Mouse (Mus musculus): ENCODE measurements at regions not wholly inside any gene's neighbourhood (a gene's known extent, or its start where the extent isn't known, plus 50 kb on each side); places are given as distances from the start of the nearest gene placed in this dataset.
"Not testable (repeated sequence)": the region's sequence is repeated elsewhere in the genome, so short reads cannot be mapped to it uniquely, and the experiment has no call there.

- DNase-seq, result no peak
Measured at GRCm38 (mm10) chr7:69167456-69167855, 418.4 kb upstream of the Arrdc4 start.

DNA sequence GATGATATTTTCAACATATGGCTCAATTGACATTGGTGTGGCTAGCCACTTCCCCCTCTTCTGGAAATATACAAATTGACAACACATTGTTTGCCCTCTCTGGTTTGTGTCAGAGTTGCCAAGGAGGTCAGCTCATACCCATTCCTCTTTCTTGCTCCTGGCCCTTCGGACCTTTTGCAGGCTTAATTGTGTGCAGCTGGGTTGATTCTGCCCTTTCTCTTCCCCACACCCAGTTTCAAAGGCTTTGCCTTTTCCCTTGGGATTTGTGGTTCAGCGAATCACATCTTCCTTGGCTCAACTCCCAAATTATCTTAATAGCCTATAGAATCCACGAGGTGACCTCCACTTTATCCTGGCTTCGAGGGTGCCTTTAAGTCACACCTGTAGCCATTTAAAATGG, 412.9 kb upstream of the Arrdc4 start:
- DNase-seq, result no peak

DNA sequence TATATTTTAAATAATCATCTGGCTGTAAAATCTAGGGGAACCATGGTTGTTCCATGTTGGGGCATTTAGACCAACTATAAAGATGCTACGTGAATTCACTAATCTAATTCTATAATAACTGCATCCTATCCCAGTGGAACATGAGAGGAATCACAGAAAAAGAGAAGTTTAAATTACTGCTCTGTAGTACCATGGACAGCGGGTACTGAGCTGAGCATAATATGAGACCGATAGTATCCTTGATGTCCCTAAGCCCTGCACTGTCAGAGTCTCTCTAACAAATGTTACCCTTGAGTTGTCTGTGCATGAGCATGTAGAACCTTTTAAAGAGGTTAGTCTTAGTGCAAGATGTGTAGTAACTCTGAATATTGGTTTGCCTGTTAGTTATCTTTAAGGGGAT, 393.3 kb upstream of the Arrdc4 start:
- DNase-seq, result no peak

DNA sequence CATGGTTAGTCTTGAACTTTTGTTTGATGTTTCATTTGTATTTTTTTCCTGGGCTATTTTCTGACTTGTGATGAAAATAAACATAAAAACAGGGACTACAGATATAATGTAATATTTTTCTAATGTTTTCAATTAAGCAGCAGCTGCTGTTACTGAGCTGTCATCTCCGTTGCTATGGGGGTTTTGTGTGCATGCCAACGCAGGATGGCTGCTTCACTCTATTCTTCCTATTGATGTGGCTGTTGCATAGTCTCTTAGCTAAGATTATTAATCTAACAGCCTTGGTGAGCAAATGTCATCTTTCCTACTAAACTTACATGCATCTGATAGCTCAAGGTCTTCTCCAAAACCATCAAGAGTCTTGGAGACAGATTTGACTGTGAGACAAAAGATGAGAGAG, 384.4 kb upstream of the Arrdc4 start:
- DNase-seq, result no peak

DNA sequence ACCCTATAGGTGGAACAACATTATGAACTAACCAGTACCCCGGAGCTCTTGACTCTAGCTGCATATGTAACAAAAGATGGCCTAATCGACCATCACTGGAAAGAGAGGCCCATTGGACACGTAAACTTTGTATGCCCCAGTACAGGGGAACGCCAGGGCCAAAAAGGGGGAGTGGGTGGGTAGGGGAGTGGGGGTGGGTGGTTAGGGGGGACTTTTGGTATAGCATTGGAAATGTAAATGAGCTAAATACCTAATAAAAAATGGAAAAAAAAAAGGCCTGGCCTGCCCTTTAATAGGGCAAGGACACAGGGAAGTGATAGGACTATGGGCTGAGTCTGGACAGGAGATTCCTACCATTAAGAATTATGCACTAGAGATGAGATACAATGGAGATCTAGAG, 352.7 kb upstream of the Arrdc4 start:
- not testable (repeated sequence) for DNase-seq

- no peak for DNase-seq
Measured at GRCm38 (mm10) chr7:69097587-69098095, 348.6 kb upstream of the Arrdc4 start.

GRCm38 (mm10) chr7:69074780-69075179, 325.7 kb upstream of the Arrdc4 start:
- DNase-seq, result no peak

- no peak for DNase-seq
Measured at GRCm38 (mm10) chr7:69062994-69063393, 314.0 kb upstream of the Arrdc4 start.

DNA sequence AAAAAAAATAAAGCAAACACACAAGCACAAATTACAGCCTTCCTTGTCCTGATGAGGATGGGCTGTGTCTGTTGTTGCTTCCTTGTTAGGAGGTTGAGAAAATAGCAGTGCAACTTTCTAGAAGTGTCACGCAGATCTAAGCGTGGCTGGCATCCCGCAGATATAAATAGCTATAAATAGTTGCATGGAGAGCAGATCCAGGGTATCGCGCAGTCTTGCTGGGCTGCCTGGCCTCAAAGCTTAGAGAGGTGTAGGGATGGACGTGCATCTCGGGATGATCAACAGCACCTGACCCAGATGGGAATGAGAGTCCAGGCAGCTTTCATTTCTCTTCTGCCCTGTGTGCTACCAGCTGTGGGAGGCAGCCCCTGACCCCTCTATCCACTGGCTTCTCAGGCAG, 313.5 kb upstream of the Arrdc4 start:
- DNase-seq, result no peak

DNA sequence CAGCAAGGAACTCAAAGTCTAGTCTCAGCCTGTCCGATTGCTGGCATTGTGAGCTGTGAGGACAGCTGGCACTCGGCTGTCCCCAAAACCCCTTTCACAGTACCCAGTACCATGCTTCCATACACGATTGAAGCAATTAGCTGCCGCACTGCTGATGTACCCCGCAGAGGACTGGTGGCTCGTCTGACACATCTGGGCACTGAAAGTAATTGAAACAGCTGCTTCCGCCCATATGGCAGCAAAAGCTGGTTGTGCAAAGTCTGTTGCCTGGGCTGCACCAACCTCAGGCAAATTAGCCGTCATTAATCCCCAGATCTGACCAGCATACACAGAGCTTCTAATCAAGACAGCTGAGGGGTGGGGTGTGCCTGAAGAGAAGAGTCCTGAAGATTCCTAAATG, 313.1 kb upstream of the Arrdc4 start:
- DNase-seq, result no peak

GRCm38 (mm10) chr7:69061242-69061641, 312.2 kb upstream of the Arrdc4 start:
- no peak for DNase-seq

- no peak for DNase-seq
Measured at GRCm38 (mm10) chr7:69016575-69016974, 267.5 kb upstream of the Arrdc4 start.

GRCm38 (mm10) chr7:69015047-69015446, 266.0 kb upstream of the Arrdc4 start:
- no peak for DNase-seq

GRCm38 (mm10) chr7:69007237-69007636, 258.2 kb upstream of the Arrdc4 start:
- DNase-seq, result no peak

- DNase-seq, result no peak
Measured at GRCm38 (mm10) chr7:68988061-68988460, 239.0 kb upstream of the Arrdc4 start.

DNA sequence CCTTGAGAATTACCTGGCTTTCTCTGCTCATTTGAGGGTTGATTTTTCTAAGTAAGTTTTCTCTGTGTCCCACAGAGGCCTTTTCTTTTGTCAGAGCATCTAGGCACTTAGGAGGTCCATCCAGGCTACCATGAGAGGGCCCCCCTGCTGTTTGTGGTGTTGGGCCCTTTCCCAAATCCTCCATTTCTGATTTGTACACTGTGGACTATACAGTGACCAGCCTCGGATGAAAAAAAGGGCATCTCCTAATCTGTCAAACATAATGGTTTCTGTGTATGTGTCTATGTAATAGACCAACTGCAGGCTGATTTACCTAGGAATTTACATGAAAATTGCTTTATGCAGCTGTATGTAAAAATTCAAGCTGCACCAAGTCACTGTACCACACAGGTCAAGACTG, 234.9 kb upstream of the Arrdc4 start:
- DNase-seq, result no peak

DNA sequence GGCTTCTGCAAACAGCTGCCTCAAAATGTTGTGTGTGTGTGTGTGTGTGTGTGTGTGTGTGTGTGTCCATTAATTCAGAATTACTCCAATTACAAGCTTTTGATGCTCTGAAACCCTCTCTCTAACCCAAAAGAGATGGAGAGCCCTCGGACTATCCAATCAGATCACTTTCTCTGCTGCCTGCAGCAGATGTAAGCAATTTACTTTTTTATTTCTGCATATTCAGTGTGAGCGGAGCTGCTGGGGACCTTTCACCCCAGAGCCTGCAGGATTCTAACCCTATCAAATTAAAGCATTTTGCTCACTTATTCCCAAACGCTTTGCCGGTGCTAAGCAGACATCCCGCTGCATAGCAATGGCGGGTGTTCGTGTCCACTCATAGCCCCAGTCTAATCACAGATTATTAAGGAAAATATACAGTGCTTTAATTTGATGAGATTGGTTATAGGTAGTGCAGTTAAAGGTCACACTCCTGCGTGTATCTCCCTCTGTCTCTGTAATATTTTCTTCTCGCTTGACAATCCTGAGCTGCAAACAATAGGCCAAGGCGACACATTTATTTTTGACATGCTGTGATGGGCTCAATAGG, 234.0 kb upstream of the Arrdc4 start:
- no peak for DNase-seq

DNA sequence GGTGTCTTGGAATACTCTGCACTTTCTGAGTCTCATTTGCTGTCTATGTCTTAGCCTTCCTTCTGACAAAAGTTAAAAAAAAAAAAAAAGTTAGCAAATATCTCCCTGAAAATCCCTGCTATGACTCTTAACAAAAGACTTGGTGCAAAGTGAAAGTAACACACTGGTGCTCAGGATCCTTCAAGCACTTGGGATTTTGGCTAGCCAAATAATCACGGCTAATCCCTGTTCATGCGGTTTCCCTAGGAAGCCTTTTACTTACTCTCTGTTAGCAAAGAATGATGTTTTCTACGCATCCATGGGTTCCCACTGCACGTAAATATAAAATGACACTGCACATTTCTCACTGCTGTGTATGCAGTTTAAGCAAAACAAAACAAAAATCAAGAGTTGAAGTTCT, 229.5 kb upstream of the Arrdc4 start:
- DNase-seq, result no peak

GRCm38 (mm10) chr7:68976813-68977752, 228.0 kb upstream of the Arrdc4 start:
- no peak for DNase-seq

- no peak for DNase-seq
Measured at GRCm38 (mm10) chr7:68975956-68976355, 226.9 kb upstream of the Arrdc4 start.

- no peak for DNase-seq
Measured at GRCm38 (mm10) chr7:68975580-68975894, 226.5 kb upstream of the Arrdc4 start.

- DNase-seq, result no peak
Measured at GRCm38 (mm10) chr7:68974761-68975579, 225.9 kb upstream of the Arrdc4 start.
